Comparison of ENCODE assay signal across 8 mouse cellular contexts in the genomic region with DNA sequence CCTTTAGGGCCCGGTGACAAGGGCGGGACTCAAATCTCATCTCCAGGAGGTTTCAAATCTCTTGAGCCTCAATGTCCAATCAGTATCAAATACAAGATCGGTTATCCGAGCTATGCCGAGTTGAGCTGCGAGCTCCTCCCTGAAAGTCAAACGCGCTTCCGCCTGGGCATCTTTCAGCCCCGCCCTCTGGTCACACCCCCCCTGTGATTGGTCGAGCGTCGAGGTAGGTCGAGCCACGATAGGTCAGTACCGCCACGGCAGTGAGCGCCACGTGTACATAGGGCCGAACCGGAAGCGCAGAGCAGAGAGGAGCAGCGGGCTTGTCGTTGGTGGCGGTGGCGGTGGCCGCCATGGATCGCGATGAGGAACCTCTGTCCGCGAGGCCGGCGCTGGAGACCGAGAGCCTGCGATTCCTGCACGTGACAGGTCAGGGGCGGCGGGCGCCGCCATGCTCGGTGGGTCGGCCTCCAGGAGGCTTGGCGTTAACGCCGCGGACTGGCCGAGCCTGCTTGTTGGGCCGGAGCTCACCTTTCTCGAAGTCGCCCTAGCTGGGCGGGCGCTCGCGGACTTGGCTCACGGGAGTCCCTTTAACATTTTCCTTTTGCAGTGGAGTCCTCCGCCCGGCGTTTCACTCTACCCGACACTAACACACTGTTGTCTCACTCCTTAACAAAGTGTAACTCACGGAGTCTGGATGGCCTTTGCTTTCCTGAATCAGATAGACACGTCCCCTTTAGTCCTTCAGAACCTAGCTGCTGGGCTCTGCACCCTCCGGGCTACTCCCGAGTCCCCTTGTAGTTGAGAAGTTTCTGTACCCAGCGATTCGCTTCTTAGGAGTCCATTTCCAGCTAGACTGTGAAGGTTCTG. TPM values are rescaled to one million over a fixed set of nuclear protein-coding genes. Genes with fewer than 3 reads are reported as not detected.
A peak's percentile ranks its signal among the peaks of the same experiment; 100 is the strongest.
DNase-seq lines count a peak whose midpoint lies in the region; ATAC-seq and TF ChIP-seq lines count a peak whose summit lies in the region.

A gene (plus strand): TSS at position 286 of the 867 bp plus-strand sequence.

- peak within 1 kb of the TSS; percentile 69 for H3K27ac ChIP-seq in bone marrow macrophage, adult 2 months (ENCODE audit: insufficient read depth, low read depth, low read length)
- H3K27ac ChIP-seq in embryonic fibroblast, embryonic 13.5 days (ENCODE audit: insufficient read depth, low read length): peak within 1 kb of the TSS; percentile 96
- peak within 1 kb of the TSS; percentile 92 for H3K27ac ChIP-seq in heart, embryonic 10.5 days
- H3K27ac ChIP-seq in kidney, embryonic 15.5 days: peak within 1 kb of the TSS; percentile 91

- TF ChIP-seq POLR2A in bone marrow macrophage, adult 2 months (IDR thresholded peaks at IDR 0.05; ENCODE audit: borderline replicate concordance, low read depth, low read length): no peak; the same call in 1 of the 2 replicates
- peak; percentile 99 for TF ChIP-seq POLR2A in embryonic fibroblast, embryonic 13.5 days (IDR thresholded peaks at IDR 0.05; ENCODE audit: low read depth, low read length)

- H3K27me3 ChIP-seq in heart, embryonic 10.5 days (ENCODE audit: insufficient read depth, poor library complexity, severe bottlenecking): no peaks in the 10 kb centered on the region
- no peaks in the 10 kb centered on the region for H3K27me3 ChIP-seq in kidney, embryonic 15.5 days

- under 1% methylated on average over 65 of the region's 65 CpGs for WGBS in heart, embryonic 10.5 days
- WGBS in kidney, embryonic 15.5 days: under 1% methylated on average over 65 of the region's 65 CpGs

- H3K9ac ChIP-seq in kidney, embryonic 15.5 days: peak within 1 kb of the TSS; percentile 71

- TF ChIP-seq CTCF in bone marrow macrophage, adult 2 months (IDR thresholded peaks at IDR 0.05; ENCODE audit: low read depth, low read length): 0 out of 2 replicates have a peak, but pooled peaks have one; percentile 5
- TF ChIP-seq CTCF in embryonic fibroblast, embryonic 13.5 days (IDR thresholded peaks at IDR 0.05; ENCODE audit: borderline replicate concordance, insufficient read depth, low read length): no peak

- no peaks in the 10 kb centered on the region for H3K9me3 ChIP-seq in heart, embryonic 10.5 days
- no peaks in the 10 kb centered on the region for H3K9me3 ChIP-seq in kidney, embryonic 15.5 days (replicated peaks)

- peaks cover 58% of the 10 kb centered on the region for H3K36me3 ChIP-seq in heart, embryonic 10.5 days
- H3K36me3 ChIP-seq in kidney, embryonic 15.5 days: peaks cover 56% of the 10 kb centered on the region

- peak; percentile 99 for DNase-seq in A20 (ENCODE audit: low read depth, low spot score)
- peak; percentile 98 for DNase-seq in heart, embryonic 10.5 days (ENCODE audit: low spot score)
- DNase-seq in liver: peak; percentile 96
- DNase-seq in spleen, postnatal 4 days (ENCODE audit: low spot score in 2 of 2): peak; percentile 95 to 96

- peaks cover 27% of the 10 kb centered on the region for H3K4me1 ChIP-seq in bone marrow macrophage, adult 2 months (ENCODE audit: control insufficient read depth, insufficient read depth, low read length)
- peaks cover 12% of the 10 kb centered on the region for H3K4me1 ChIP-seq in embryonic fibroblast, embryonic 13.5 days (ENCODE audit: control insufficient read depth, insufficient read depth, low read length)
- peaks cover 12% of the 10 kb centered on the region for H3K4me1 ChIP-seq in heart, embryonic 10.5 days
- H3K4me1 ChIP-seq in kidney, embryonic 15.5 days: peaks cover 33% of the 10 kb centered on the region

- H3K4me3 ChIP-seq in bone marrow macrophage, adult 2 months (ENCODE audit: insufficient read depth, low read length): peak within 1 kb of the TSS; percentile 81
- H3K4me3 ChIP-seq in embryonic fibroblast, embryonic 13.5 days (ENCODE audit: insufficient read depth, low read length): peak within 1 kb of the TSS; percentile 96
- H3K4me3 ChIP-seq in heart, embryonic 10.5 days: peak within 1 kb of the TSS; percentile 84
- H3K4me3 ChIP-seq in kidney, embryonic 15.5 days (replicated peaks): peak within 1 kb of the TSS; percentile 80

- ATAC-seq in kidney, embryonic 15.5 days (replicated peaks; ENCODE audit: low FRiP score): peak; percentile 100
- peak; percentile 99 for ATAC-seq in monocyte, adult 5-6 weeks (replicated peaks; ENCODE audit: insufficient number of reproducible peaks, low FRiP score, low TSS enrichment, poor library complexity, severe bottlenecking)

- H3K4me2 ChIP-seq in kidney, embryonic 15.5 days: peak within 1 kb of the TSS; percentile 81

RNA-seq across cellular contexts. Expression of the gene that starts here (rescaled TPM):
- 75.3 and 89.0 TPM in 2 replicates for polyA plus RNA-seq in bone marrow macrophage, adult 2 months (2012; ENCODE audit: insufficient read depth, insufficient read length, missing spikeins)
- 92.0 and 103 TPM in 2 replicates for polyA plus RNA-seq in embryonic fibroblast, embryonic 13.5 days (2011; ENCODE audit: insufficient read length, low read depth, missing spikeins)
- 88.5 and 109 TPM in 2 replicates for polyA plus RNA-seq in heart, embryonic 10.5 days (2016; fragmentation: Nextera tagmentation; extraction: Ambion mirVana)
- 107 and 117 TPM in 2 replicates for polyA plus RNA-seq in kidney, embryonic 15.5 days (2015; fragmentation: Nextera tagmentation; extraction: Ambion mirVana)
- total RNA-seq in monocyte, adult 5-6 weeks (2017): 102 to 127 TPM (median 106 TPM) in 3 replicates

Comparison
In these comparisons a context has a peak if more than half of its experiments do, and no peak if none do; other contexts are left out.
1. Peak in every context shown above with its lines: DNase-seq, ATAC-seq, H3K4me3 ChIP-seq and H3K27ac ChIP-seq.